Mouse (Mus musculus) MN1 (cell line): Measurements from ENCODE around the gene Pde6b.

ENCODE experiments used
- DNase-seq: peaks from one replicate; pipeline ENCODE4 v3.0.0-alpha.2; 2016; ENCODE audit warnings: low spot score

The Pde6b gene

GRCm38 (mm10) chr5:108388201-108388600 is at the start of gene Pde6b:
Gene Pde6b (plus strand): TSS chr5:108388391.
- DNase-seq: no peak

GRCm38 (mm10) chr5:108343680-108344170 is 44.5 kb upstream of the Pde6b start:
- no peak for DNase-seq

GRCm38 (mm10) chr5:108345313-108346071 is 42.7 kb upstream of the Pde6b start:
- DNase-seq: no peak

GRCm38 (mm10) chr5:108347843-108348242 is 40.3 kb upstream of the Pde6b start:
- DNase-seq: no peak

GRCm38 (mm10) chr5:108349511-108350148 is 38.6 kb upstream of the Pde6b start:
- no peak for DNase-seq

- DNase-seq: no peak
Measured at GRCm38 (mm10) chr5:108354056-108354455, 34.1 kb upstream of the Pde6b start.

- no peak for DNase-seq
Measured at GRCm38 (mm10) chr5:108357862-108358261, 30.3 kb upstream of the Pde6b start.

- no peak for DNase-seq
Measured at GRCm38 (mm10) chr5:108359491-108359890, 28.7 kb upstream of the Pde6b start.

- DNase-seq: no peak
Measured at GRCm38 (mm10) chr5:108360211-108360610, 28.0 kb upstream of the Pde6b start.

- no peak for DNase-seq
Measured at GRCm38 (mm10) chr5:108362330-108362729, 25.9 kb upstream of the Pde6b start.

GRCm38 (mm10) chr5:108366328-108366983 is 21.7 kb upstream of the Pde6b start:
- DNase-seq: no peak

GRCm38 (mm10) chr5:108366984-108367841 is 21.0 kb upstream of the Pde6b start:
- peak; percentile 73 for DNase-seq

- DNase-seq: peak; percentile 39
Measured at GRCm38 (mm10) chr5:108367871-108368332, 20.3 kb upstream of the Pde6b start, which contains the start of gene Gm42517. Gene Gm42517 (minus strand): TSS chr5:108367922.

GRCm38 (mm10) chr5:108368446-108368845 is 19.7 kb upstream of the Pde6b start:
- peak; percentile 11 for DNase-seq

- peak; percentile 64 for DNase-seq
Measured at GRCm38 (mm10) chr5:108368851-108369621, 19.2 kb upstream of the Pde6b start.

GRCm38 (mm10) chr5:108369964-108370363 is 18.2 kb upstream of the Pde6b start:
- DNase-seq: no peak

GRCm38 (mm10) chr5:108374079-108374478 is 14.1 kb upstream of the Pde6b start:
- DNase-seq: no peak

- DNase-seq: no peak
Measured at GRCm38 (mm10) chr5:108376059-108376458, 12.1 kb upstream of the Pde6b start.

- DNase-seq: no peak
Measured at GRCm38 (mm10) chr5:108378346-108378745, 9.8 kb upstream of the Pde6b start.

GRCm38 (mm10) chr5:108385632-108386031 is 2.6 kb upstream of the Pde6b start:
- DNase-seq: no peak

- DNase-seq: no peak
Measured at GRCm38 (mm10) chr5:108386449-108386848, 1.7 kb upstream of the Pde6b start.
